Mouse (Mus musculus) intestine, embryonic 16.5 days (tissue): Measurements from ENCODE around the gene Mrpl23. TPM values are rescaled to one million over a fixed set of nuclear protein-coding genes. Genes with fewer than 3 reads are reported as not detected.

Source experiments
- ATAC-seq: fragments of 200-750 bp; cut with Nextera tagmentation; 2 replicates; pipeline ENCODE4 v1.8.0; 2017; ENCODE audit warnings: moderate TSS enrichment, moderate library complexity
- H3K27ac ChIP-seq: fragments of 300-500 bp; sonication (generic); 2 replicates; pipeline ENCODE4 v1.5.1; 2014; ENCODE audit warnings: mild to moderate bottlenecking, low read length
- H3K27me3 ChIP-seq: fragments of 300-500 bp; sonication (generic); replicated peaks from 2 replicates; pipeline ENCODE4 v1.6.1; 2014; ENCODE audit warnings: low read length, control low read depth, mixed read lengths; ENCODE audit not compliant: control insufficient read depth, insufficient read depth
- H3K36me3 ChIP-seq: fragments of 300-500 bp; sonication (generic); 2 replicates; pipeline ENCODE4 v1.6.1; 2014; ENCODE audit warnings: low read length, control low read depth; ENCODE audit not compliant: control insufficient read depth, insufficient read depth
- H3K4me1 ChIP-seq: fragments of 300-500 bp; sonication (generic); 2 replicates; pipeline ENCODE4 v1.6.1; 2014; ENCODE audit warnings: low read length, control low read depth, mixed read lengths; ENCODE audit not compliant: control insufficient read depth, insufficient read depth
- H3K4me2 ChIP-seq: fragments of 300-500 bp; sonication (generic); 2 replicates; pipeline ENCODE4 v1.6.1; 2014; ENCODE audit warnings: low read depth, low read length, control low read depth
- H3K4me3 ChIP-seq: fragments of 300-500 bp; sonication (generic); 2 replicates; pipeline ENCODE4 v1.5.1; 2014; ENCODE audit warnings: mild to moderate bottlenecking, low read length
- H3K9ac ChIP-seq: fragments of 300-500 bp; sonication (generic); 2 replicates; pipeline ENCODE4 v1.6.1; 2014; ENCODE audit warnings: low read depth, low read length
- H3K9me3 ChIP-seq: fragments of 300-500 bp; sonication (generic); 2 replicates; pipeline ENCODE4 v1.6.1; 2016; ENCODE audit warnings: low read length, control low read depth; ENCODE audit not compliant: control insufficient read depth
- WGBS: fragments of 180-500 bp; shearing (Covaris S2); extraction: QIAGEN DNeasy Blood & Tissue Kit; methylation state at CpG from one replicate; pipeline ENCODE4 v1.1.7; 2014; 5-methylcytosine and 5-hydroxymethylcytosine counted together
- polyA plus RNA-seq: library from polyadenylated mRNA; unstranded; fragments of >200 nt; fragmentation: Nextera tagmentation; extraction: Ambion mirVana; gene quantifications from 2 replicates; pipeline ENCODE4 v1.2.1, GENCODE M21; 2015

Mrpl23 gene
- polyA plus RNA-seq, 1 experiment from 2014 or later = 50.3 TPM

DNA sequence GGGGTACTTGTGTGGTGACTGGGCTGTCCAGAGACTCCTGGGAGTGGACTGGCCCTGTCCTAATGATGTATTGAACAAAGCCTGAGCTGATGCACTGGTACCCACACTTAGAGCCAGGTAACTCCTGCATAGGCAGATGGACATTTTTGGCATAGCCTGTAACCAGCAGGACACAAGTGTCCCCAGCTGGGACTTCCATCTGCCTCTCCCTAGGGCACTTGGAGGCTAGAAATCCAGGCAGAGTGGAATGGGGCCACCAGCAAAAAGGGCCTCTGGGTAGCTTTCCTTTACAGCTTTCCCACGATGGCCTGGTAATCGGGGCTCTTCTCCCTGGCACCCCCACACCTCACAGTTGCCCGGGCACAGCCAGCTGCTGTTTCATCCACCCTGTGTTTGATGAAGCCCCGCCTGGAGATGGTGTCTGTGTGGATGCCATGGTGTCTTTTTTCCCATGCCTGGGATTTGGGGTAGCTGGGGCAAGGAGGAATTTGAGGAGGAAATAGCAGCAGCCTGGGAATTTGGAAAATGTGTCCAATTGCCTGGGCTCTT is 29.4 kb downstream of the Mrpl23 start:
- H3K4me3 ChIP-seq = no peak overlapping the region
- peak overlapping the region; percentile 35 for H3K9ac ChIP-seq
- no peak overlapping the region for H3K4me2 ChIP-seq
- H3K4me1 ChIP-seq = peaks cover 69% of the 10 kb centered on the region
- no peaks in the 10 kb centered on the region for H3K9me3 ChIP-seq
- H3K36me3 ChIP-seq = no peaks in the 10 kb centered on the region
- ATAC-seq = no peak
- H3K27ac ChIP-seq = peak overlapping the region; percentile 72
- WGBS = 45% methylated on average over 4 of the region's 4 CpGs
- no peaks in the 10 kb centered on the region for H3K27me3 ChIP-seq

DNA sequence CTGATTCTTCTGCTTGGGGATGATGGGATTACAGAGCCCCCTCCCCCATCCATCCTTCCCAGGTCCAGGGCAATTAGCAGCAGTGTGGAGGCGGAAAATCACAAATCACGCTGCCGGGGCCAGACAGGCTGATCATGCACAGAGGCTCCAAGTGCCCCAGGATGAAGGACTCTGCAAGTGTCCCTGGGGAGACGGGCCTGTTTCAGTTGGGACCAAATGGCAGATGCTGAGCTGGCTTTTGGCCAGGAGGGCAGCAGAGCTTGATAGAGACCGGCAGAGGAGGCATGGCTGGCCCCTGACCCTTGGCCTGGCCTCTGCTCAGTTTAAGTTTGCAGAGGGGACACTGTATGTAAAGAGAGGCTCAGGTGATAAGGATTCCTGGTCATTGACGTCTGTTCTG is 30.7 kb downstream of the Mrpl23 start:
- H3K9ac ChIP-seq = peak overlapping the region; percentile 45
- no peak overlapping the region for H3K4me3 ChIP-seq
- 33% methylated on average over 6 of the region's 6 CpGs for WGBS
- H3K27ac ChIP-seq = peak overlapping the region; percentile 50
- peaks cover 65% of the 10 kb centered on the region for H3K4me1 ChIP-seq
- H3K36me3 ChIP-seq = no peaks in the 10 kb centered on the region
- H3K27me3 ChIP-seq = no peaks in the 10 kb centered on the region
- ATAC-seq = no peak
- no peaks in the 10 kb centered on the region for H3K9me3 ChIP-seq
- no peak overlapping the region for H3K4me2 ChIP-seq

DNA sequence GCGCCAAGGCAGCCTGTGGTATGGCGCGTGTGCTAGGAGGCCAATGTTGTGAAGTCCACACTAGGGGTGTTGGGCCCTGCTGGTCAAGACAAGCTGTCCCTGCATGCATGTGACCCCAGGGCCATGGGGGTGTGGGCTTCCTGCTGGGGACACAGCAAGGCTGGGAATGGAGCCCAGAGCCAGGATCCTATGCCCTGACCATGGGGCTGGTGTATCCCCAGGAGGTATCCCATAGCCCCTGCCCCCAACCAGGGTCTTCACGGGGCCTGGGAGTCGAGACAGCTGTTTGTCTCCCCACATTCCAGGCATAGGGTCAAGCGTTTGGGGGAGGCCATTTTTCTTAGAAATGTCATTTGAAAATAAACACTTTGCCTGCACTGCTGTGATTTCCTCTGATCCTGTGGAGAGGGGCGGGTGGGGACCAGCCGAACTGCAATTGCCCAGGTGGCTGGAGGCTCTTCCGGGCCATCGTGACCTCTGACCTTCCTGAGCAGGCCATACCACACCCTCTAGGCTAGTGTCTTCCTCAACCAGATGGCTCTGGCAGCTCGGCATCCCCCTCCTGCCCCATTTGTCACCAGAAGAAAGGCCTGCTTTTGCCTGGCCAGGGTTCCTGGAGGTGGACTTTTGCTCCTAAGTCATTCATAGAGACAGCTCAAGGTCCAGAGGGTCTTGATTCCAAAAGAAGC is 32.6 kb downstream of the Mrpl23 start:
- Histone ChIP-seq H3K27ac (peak overlapping the region; percentile 74), H3K4me1 (peaks cover 80% of the 10 kb centered on the region), H3K27me3 (no peaks in the 10 kb centered on the region), H3K36me3 (no peaks in the 10 kb centered on the region), H3K4me3 (no peak overlapping the region), H3K9me3 (no peaks in the 10 kb centered on the region), H3K4me2 (no peak overlapping the region), H3K9ac (peak overlapping the region; percentile 57)
- 40% methylated on average over 11 of the region's 11 CpGs for WGBS
- ATAC-seq = no peak

DNA sequence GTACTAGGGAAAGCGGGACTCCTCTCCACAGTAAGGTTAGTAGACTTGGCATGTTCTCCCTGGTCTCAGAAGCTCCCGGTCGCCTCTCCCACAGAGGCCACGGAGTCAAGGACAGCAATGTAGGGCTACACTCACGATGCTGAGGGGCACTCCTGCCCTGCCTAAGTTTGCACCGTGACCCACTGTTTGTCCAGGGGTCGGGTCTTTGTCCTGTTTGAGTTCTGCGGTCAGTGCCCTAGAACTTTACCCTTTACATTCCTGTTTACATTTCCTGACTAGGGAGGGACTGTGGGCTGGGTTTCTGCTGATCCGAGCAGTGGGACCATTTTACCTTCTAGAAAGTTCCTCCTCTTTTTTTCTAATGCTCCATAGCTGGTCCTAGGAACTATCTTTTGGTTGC is 34.0 kb downstream of the Mrpl23 start:
- WGBS = 67% methylated on average over 9 of the region's 9 CpGs
- Histone ChIP-seq H3K4me2 (no peak overlapping the region), H3K36me3 (no peaks in the 10 kb centered on the region), H3K27me3 (no peaks in the 10 kb centered on the region), H3K4me1 (peaks cover 81% of the 10 kb centered on the region), H3K9me3 (no peaks in the 10 kb centered on the region), H3K4me3 (no peak overlapping the region), H3K9ac (no peak overlapping the region), H3K27ac (peak overlapping the region; percentile 74)
- no peak for ATAC-seq

DNA sequence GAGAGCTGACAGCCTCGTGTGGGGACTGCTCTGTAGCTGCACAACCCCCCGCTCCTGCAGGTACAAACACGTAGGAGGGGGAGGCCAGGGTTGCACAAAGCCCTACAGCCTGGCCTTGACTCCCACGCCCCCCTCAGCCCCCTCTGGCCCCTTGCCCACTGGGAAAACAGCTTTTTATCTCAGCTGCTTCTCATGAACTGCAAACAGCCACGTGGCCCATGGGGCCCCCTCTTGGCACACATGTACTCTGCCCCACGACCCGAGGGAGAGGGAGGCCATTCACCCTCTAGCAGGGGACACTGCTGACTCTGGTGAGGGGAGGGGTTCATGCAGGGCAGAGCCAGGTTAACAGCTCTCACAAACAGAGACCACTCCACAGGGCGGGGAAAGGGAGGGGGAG is 36.5 kb downstream of the Mrpl23 start:
- Histone ChIP-seq H3K27me3 (no peaks in the 10 kb centered on the region), H3K4me2 (no peak overlapping the region), H3K9me3 (no peaks in the 10 kb centered on the region), H3K4me1 (peaks cover 82% of the 10 kb centered on the region), H3K36me3 (no peaks in the 10 kb centered on the region), H3K9ac (peak overlapping the region; percentile 61), H3K4me3 (no peak overlapping the region), H3K27ac (peak overlapping the region; percentile 97)
- peak; percentile 91 for ATAC-seq
- WGBS = 27% methylated on average over 8 of the region's 8 CpGs

DNA sequence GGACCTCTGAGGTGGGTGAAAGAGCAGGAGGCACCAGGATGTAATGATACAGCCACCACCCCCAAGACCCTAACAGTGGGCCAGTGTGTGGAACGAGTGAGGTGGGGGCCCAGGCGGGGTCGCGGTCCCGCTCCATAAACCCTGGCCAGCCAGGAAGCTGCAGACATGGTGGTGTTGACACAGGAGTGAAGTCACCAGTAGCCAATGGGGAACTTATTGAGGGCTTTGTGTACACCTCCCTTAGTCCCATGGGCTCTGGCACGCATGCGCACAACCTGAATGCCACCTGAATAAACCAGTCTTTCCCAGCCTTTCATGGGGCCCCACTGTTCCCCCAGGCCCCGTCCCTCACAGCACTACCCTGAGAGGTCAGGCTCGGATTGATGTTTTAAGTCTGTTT is 38.1 kb downstream of the Mrpl23 start:
- H3K4me1 ChIP-seq = peaks cover 79% of the 10 kb centered on the region
- peak overlapping the region; percentile 32; the same call in 1 of the 2 replicates for H3K4me2 ChIP-seq
- no peaks in the 10 kb centered on the region for H3K36me3 ChIP-seq
- WGBS = 42% methylated on average over 9 of the region's 9 CpGs
- peak overlapping the region; percentile 66 for H3K9ac ChIP-seq
- no peaks in the 10 kb centered on the region for H3K9me3 ChIP-seq
- no peak overlapping the region for H3K4me3 ChIP-seq
- H3K27ac ChIP-seq = peak overlapping the region; percentile 97
- ATAC-seq = peak; percentile 52
- no peaks in the 10 kb centered on the region for H3K27me3 ChIP-seq

DNA sequence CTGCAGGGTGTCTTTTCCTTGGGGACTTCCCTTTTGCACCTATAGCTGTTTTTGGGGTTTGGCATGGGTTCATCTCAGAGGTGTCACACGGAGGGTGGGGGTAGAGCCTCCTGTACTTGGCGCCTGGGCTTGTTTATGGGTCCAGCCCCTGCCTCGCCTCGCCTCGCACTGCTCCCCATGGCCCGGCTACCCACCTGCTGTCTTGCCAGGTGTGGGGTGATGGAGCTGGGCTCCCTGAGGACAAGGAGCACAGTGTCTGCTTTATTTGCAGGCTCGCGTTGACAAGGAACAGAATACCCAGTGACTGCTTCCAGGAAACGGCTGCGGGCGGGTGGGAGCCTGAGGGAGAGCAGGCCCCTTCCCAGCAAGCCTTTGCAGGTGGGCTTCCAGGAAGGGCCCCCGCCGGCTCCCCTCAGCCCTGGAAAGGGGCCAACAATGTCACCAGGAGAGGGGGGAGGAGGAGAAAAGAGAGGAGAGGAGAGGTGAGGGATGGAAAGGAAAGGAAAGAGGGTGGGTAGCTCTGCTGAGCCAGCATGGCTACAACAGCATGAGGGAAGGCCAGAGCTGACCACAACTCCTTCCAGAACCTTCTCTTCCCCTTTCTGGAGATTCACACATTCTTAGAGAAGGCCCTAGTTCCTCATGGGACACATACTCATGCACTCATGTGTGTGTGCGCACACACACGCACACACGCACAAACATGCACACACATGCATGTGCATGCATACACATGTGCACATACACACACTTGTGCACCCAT is 39.2 kb downstream of the Mrpl23 start:
- Histone ChIP-seq H3K4me2 (peak overlapping the region; percentile 32; the same call in 1 of the 2 replicates), H3K36me3 (no peaks in the 10 kb centered on the region), H3K9ac (peak overlapping the region; percentile 66), H3K4me3 (no peak overlapping the region), H3K9me3 (no peaks in the 10 kb centered on the region), H3K4me1 (peaks cover 70% of the 10 kb centered on the region), H3K27me3 (no peaks in the 10 kb centered on the region), H3K27ac (peak overlapping the region; percentile 97)
- ATAC-seq = no peak
- 44% methylated on average over 16 of the region's 16 CpGs for WGBS

DNA sequence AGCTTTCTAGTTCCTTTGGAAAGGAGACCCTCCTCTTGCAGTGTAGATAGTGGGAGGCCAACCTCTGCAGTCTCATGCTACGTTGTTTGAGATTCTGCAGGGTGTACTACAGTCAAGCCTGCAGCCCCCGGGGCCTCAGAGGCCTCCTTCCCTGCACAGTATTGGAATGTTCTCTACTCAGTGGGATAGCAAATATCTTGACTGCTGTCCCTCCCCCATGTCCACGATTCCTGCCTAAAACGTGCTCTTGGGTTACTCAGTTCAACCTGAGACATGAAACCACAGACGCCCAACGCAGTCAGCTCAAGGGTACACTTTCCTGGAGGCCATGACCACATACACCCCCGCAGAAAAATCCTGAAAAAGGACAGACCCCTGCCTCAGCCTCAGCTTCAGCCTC is 39.9 kb downstream of the Mrpl23 start:
- H3K27me3 ChIP-seq = no peaks in the 10 kb centered on the region
- peaks cover 71% of the 10 kb centered on the region for H3K4me1 ChIP-seq
- ATAC-seq = no peak
- 0 out of 2 replicates have a peak overlapping the region, but pooled peaks have one; percentile 13 for H3K4me2 ChIP-seq
- H3K9me3 ChIP-seq = no peaks in the 10 kb centered on the region
- H3K27ac ChIP-seq = peak overlapping the region; percentile 97
- no peaks in the 10 kb centered on the region for H3K36me3 ChIP-seq
- H3K4me3 ChIP-seq = no peak overlapping the region
- 20% methylated on average over 7 of the region's 7 CpGs for WGBS
- peak overlapping the region; percentile 66 for H3K9ac ChIP-seq

DNA sequence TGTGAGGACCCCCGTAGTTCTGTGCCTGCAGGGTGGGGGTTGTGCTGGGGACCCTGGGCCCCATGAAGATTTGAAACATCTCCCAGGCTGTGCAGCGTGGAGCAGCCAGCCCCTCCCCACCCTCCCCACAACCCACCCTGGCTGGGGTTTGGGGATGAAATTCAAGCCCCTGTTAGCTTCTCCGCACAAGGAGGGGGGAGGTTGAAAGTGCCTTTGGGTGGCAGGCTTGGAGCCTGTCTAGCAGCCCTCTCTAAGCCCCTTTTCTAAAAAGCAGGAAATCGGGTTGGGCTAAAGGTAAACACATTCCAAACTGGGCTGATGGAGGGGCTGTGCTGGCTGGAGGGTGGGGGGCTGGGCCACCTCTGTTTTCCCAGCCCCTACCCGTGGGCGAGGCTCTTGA is 40.5 kb downstream of the Mrpl23 start:
- Histone ChIP-seq H3K27ac (peak overlapping the region; percentile 97), H3K27me3 (no peaks in the 10 kb centered on the region), H3K4me3 (no peak overlapping the region), H3K4me2 (0 out of 2 replicates have a peak overlapping the region, but pooled peaks have one; percentile 13), H3K36me3 (no peaks in the 10 kb centered on the region), H3K4me1 (peaks cover 71% of the 10 kb centered on the region), H3K9me3 (no peaks in the 10 kb centered on the region), H3K9ac (peak overlapping the region; percentile 66)
- WGBS = 18% methylated on average over 6 of the region's 6 CpGs
- no peak for ATAC-seq
